Mouse (Mus musculus): ENCODE results near the gene Gm44965.

DNA sequence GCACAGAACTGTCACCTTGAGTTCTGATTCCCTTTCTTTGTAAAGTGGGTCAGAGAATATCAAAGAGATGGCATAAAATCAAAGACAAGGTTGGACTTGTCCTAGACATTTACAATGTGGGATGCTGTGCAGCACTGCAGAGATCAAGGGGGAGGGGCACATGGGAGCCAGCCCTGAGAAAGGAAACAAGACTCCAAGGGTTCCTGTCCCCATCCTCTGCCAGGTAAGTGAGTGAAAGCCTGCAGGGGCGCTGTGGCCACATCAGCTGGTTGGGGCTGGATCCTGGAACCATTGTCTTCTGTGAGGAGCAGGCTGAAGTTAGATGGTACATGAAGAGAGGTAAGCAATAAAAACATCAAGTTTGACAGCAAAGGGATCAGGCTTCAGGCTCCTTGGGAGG, 29.7 kb downstream of the Gm44965 start:
- TF ChIP-seq CTCF (IDR thresholded peaks at IDR 0.05; ENCODE audit: low read depth) (no peak), EP300 (IDR thresholded peaks at IDR 0.05; ENCODE audit: low read depth) (no peak)
